Mouse (Mus musculus) heart, embryonic 12.5 days (tissue): ENCODE measurements around the gene Trmt1l. TPM values are rescaled to one million over a fixed set of nuclear protein-coding genes. Genes with fewer than 3 reads are reported as not detected.

Source experiments
- ATAC-seq: fragments of 200-750 bp; cut with Nextera tagmentation; 2 replicates; pipeline ENCODE4 v1.8.0; 2017; ENCODE audit warnings: moderate TSS enrichment, moderate library complexity; ENCODE audit not compliant: insufficient number of reproducible peaks, low FRiP score
- H3K27ac ChIP-seq: fragments of 300-500 bp; sonication (generic); 2 replicates; pipeline ENCODE4 v1.5.1; 2016; ENCODE audit warnings: mild to moderate bottlenecking, moderate library complexity; ENCODE audit not compliant: poor library complexity, severe bottlenecking
- H3K27me3 ChIP-seq: fragments of 300-500 bp; sonication (generic); replicated peaks from 2 replicates; pipeline ENCODE4 v1.6.1; 2016; ENCODE audit warnings: mild to moderate bottlenecking, moderate library complexity
- H3K36me3 ChIP-seq: fragments of 300-500 bp; sonication (generic); 2 replicates; pipeline ENCODE4 v1.6.1; 2016; ENCODE audit warnings: mild to moderate bottlenecking, moderate library complexity
- H3K4me1 ChIP-seq: fragments of 300-500 bp; sonication (generic); replicated peaks from 2 replicates; pipeline ENCODE4 v1.6.1; 2016; ENCODE audit warnings: mild to moderate bottlenecking
- H3K4me2 ChIP-seq: fragments of 300-500 bp; sonication (generic); 2 replicates; pipeline ENCODE4 v1.6.1; 2016; ENCODE audit warnings: mild to moderate bottlenecking, moderate library complexity
- H3K4me3 ChIP-seq: fragments of 300-500 bp; sonication (generic); 2 replicates; pipeline ENCODE4 v1.5.1; 2016; ENCODE audit warnings: mild to moderate bottlenecking
- H3K9ac ChIP-seq: fragments of 300-500 bp; sonication (generic); 2 replicates; pipeline ENCODE4 v1.6.1; 2016; ENCODE audit warnings: mild to moderate bottlenecking, moderate library complexity
- H3K9me3 ChIP-seq: fragments of 300-500 bp; sonication (generic); replicated peaks from 2 replicates; pipeline ENCODE4 v1.6.1; 2016; ENCODE audit warnings: mild to moderate bottlenecking, moderate library complexity
- WGBS: fragments of 180-500 bp; shearing (Covaris S2); methylation state at CpG from one replicate; pipeline ENCODE4 v1.1.7; 2016; 5-methylcytosine and 5-hydroxymethylcytosine counted together
- microRNA-seq: library from miRNA; unstranded; fragments of <30 nt; microRNA quantifications from one replicate; pipeline ENCODE4, GENCODE M21; 2017
- polyA plus RNA-seq: library from polyadenylated mRNA; unstranded; fragments of >200 nt; fragmentation: Nextera tagmentation; extraction: Ambion mirVana; gene quantifications from 2 replicates; pipeline ENCODE4 v1.2.1, GENCODE M21; 2016

Gene Trmt1l
- polyA plus RNA-seq, 1 experiment from 2014 or later, result 43.7 TPM

- H3K4me2 ChIP-seq, result no peak overlapping the region
- no peak overlapping the region for H3K9ac ChIP-seq
- no peak for ATAC-seq
- 76% methylated on average over 6 of the region's 6 CpGs for WGBS
- H3K36me3 ChIP-seq, result no peaks in the 10 kb centered on the region
- H3K27ac ChIP-seq, result no peak overlapping the region
- no peak overlapping the region for H3K4me3 ChIP-seq
- H3K27me3 ChIP-seq, result no peaks in the 10 kb centered on the region
- peaks cover 56% of the 10 kb centered on the region for H3K4me1 ChIP-seq
- H3K9me3 ChIP-seq, result no peaks in the 10 kb centered on the region
These were observed 66.4 kb downstream of the Trmt1l start for GRCm38 (mm10) chr1:151494711-151495110.

GRCm38 (mm10) chr1:151495635-151496285 lies 67.4 kb downstream of the Trmt1l start:
- no peak overlapping the region for H3K4me2 ChIP-seq
- H3K36me3 ChIP-seq, result no peaks in the 10 kb centered on the region
- 78% methylated on average over 2 of the region's 2 CpGs for WGBS
- H3K4me1 ChIP-seq, result peaks cover 47% of the 10 kb centered on the region
- no peak for ATAC-seq
- no peak overlapping the region for H3K4me3 ChIP-seq
- H3K9me3 ChIP-seq, result no peaks in the 10 kb centered on the region
- H3K9ac ChIP-seq, result no peak overlapping the region
- H3K27me3 ChIP-seq, result no peaks in the 10 kb centered on the region
- H3K27ac ChIP-seq, result peak overlapping the region; percentile 33; the same call in 1 of the 2 replicates

DNA sequence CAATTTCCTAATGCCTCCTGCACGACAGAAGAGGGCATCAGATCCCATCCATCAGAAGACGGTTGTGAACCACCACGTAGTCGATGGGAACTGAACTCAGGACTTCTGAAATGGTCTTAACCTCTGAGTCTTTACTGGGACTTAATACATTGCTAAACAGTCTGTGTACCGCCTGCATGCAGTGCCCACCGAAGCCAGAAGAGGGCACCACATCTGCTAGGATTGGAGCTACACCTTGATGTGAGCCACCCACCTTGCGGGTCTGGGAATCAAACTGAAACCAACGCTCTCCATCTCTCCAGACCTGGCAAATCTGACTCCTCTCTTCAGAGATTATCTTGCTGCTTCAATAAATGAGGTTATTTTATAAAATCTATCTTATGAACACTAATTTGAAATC lies 68.7 kb downstream of the Trmt1l start:
- no peaks in the 10 kb centered on the region for H3K27me3 ChIP-seq
- peaks cover 41% of the 10 kb centered on the region for H3K4me1 ChIP-seq
- H3K4me2 ChIP-seq, result 0 out of 2 replicates have a peak overlapping the region, but pooled peaks have one; percentile 0
- no peak overlapping the region for H3K9ac ChIP-seq
- WGBS, result 82% methylated on average over 8 of the region's 8 CpGs
- H3K36me3 ChIP-seq, result no peaks in the 10 kb centered on the region
- ATAC-seq, result no peak
- no peak overlapping the region for H3K27ac ChIP-seq
- no peaks in the 10 kb centered on the region for H3K9me3 ChIP-seq
- H3K4me3 ChIP-seq, result no peak overlapping the region

- no peak overlapping the region for H3K9ac ChIP-seq
- ATAC-seq, result no peak
- no peak overlapping the region for H3K27ac ChIP-seq
- H3K27me3 ChIP-seq, result no peaks in the 10 kb centered on the region
- H3K4me2 ChIP-seq, result no peak overlapping the region
- no peak overlapping the region for H3K4me3 ChIP-seq
- no peaks in the 10 kb centered on the region for H3K36me3 ChIP-seq
- WGBS, result 66% methylated on average over 2 of the region's 2 CpGs
- no peaks in the 10 kb centered on the region for H3K9me3 ChIP-seq
- H3K4me1 ChIP-seq, result peaks cover 41% of the 10 kb centered on the region
These were observed 69.6 kb downstream of the Trmt1l start for GRCm38 (mm10) chr1:151497942-151498341.

DNA sequence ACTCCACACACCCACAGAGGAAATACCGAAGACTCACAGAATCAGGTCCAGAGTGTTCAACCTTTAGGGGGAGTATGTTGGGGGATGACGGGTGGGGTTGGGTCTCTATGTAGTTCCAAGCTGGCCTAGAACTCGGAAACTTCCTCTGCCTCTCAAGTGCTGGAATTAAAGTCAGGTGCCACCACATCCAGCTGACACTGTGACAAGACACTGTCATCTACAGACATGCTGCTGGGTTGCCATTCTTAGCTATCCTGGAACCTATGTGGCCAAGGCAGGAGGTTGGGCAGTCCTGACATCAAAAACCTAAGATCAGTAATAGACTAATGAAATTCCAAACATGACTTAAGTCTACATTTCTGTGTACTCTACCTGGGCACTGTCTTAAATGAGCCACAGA lies 70.0 kb downstream of the Trmt1l start:
- WGBS, result 67% methylated on average over 3 of the region's 3 CpGs
- ATAC-seq, result no peak

GRCm38 (mm10) chr1:151499815-151500501 lies 71.6 kb downstream of the Trmt1l start:
- under 1% methylated on average over 57 of the region's 59 CpGs for WGBS
- Histone ChIP-seq H3K36me3 (no peaks in the 10 kb centered on the region), H3K4me1 (peaks cover 27% of the 10 kb centered on the region), H3K4me3 (peak overlapping the region; percentile 88), H3K27ac (peak overlapping the region; percentile 96), H3K27me3 (no peaks in the 10 kb centered on the region), H3K9me3 (no peaks in the 10 kb centered on the region), H3K4me2 (peak overlapping the region; percentile 69), H3K9ac (peak overlapping the region; percentile 96)
- ATAC-seq, result peak; percentile 72

More for the DNA sequence above, 70.0 kb downstream of the Trmt1l start:
- Histone ChIP-seq H3K27me3 (no peaks in the 10 kb centered on the region), H3K4me3 (no peak overlapping the region), H3K4me2 (peak overlapping the region; percentile 7; the same call in 1 of the 2 replicates), H3K4me1 (peaks cover 38% of the 10 kb centered on the region), H3K9me3 (no peaks in the 10 kb centered on the region), H3K36me3 (no peaks in the 10 kb centered on the region), H3K27ac (no peak overlapping the region; the same call in 1 of the 2 replicates), H3K9ac (no peak overlapping the region)

DNA sequence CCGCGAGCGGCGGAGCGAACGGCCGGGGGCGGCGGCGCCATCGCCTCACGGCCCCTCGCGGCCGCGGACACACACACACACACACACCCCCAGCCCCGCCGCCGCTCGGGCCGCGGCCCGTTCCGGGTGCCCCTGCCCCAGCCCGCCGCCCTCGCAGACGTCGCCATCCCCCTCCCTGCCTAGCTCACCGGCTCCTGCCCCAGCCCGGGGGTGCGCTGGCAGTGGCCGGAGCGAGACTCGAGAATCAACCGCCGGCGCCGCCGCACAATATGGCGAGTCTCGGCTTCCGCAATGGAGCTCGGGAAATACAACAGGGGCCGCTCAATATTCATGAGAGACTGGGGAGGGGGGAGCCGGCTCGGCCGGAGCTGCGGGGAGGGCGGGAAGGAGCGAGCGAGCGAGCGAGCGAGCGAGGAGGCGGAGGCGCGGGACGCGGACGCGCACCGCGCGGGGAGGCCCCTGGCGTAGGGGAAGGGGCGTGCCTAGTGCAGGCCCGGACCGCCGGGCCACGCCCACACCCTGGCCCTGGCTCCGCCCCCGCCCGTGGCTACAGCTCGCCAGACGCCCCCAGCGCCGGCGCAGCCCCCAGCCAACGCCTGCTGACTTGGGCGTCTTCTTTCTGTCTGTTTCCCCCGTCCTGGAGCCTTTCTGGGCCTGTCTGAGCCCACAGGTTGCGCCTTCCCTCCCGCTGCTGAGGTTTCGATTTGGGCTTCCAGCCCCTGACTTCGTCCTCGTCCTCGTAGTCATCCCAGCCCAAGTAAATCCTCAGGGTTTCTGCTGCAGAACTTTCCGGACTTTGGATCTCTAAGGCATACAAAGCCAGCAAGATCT lies 72.4 kb downstream of the Trmt1l start, which contains the start of gene Rnf2:
Gene Rnf2 (minus strand): TSS at position 425 of the 831 bp plus-strand sequence.
- Histone ChIP-seq H3K9me3 (no peaks in the 10 kb centered on the region), H3K27ac (peak within 1 kb of the TSS; percentile 96), H3K4me1 (peaks cover 21% of the 10 kb centered on the region), H3K27me3 (no peaks in the 10 kb centered on the region), H3K4me2 (peak within 1 kb of the TSS; percentile 69), H3K4me3 (peak within 1 kb of the TSS; percentile 88), H3K36me3 (no peaks in the 10 kb centered on the region), H3K9ac (peak within 1 kb of the TSS; percentile 96)
- peak; percentile 98 for ATAC-seq
- under 1% methylated on average over 73 of the region's 90 CpGs for WGBS

Small RNAs within 50 kb of the gene (microRNA-seq; reads per million reads assigned to microRNA genes)
- gene Mir7682, result 0.94 reads per million

Other genes with a start within 250 kb of the Trmt1l start
- gene Gm47985, start 246.0 kb upstream of the Trmt1l start, polyA plus RNA-seq, result 2.9 and 3.1 TPM in 2 replicates
- 0.28 and 0.89 TPM in 2 replicates for gene Gm8947, start 236.2 kb upstream of the Trmt1l start, polyA plus RNA-seq
- gene Gm47995, start 230.1 kb upstream of the Trmt1l start, polyA plus RNA-seq, result 0.45 and 0.49 TPM in 2 replicates
- 0.36 and 0.55 TPM in 2 replicates for gene 3110040M04Rik, start 224.4 kb upstream of the Trmt1l start, polyA plus RNA-seq
- gene Gm47996, start 218.4 kb upstream of the Trmt1l start, polyA plus RNA-seq, result 0.32 TPM in 1 of 2 replicates, not detected in the other
- gene Ivns1abp, start 84.1 kb upstream of the Trmt1l start, polyA plus RNA-seq, result 297 and 319 TPM in 2 replicates
- 25.7 and 26.4 TPM in 2 replicates for gene Swt1, start 87 bp upstream of the Trmt1l start, polyA plus RNA-seq
- 83.1 and 83.6 TPM in 2 replicates for gene Rnf2, start 72.4 kb downstream of the Trmt1l start, polyA plus RNA-seq
- gene Fam129a, start 142.6 kb downstream of the Trmt1l start, polyA plus RNA-seq, result 4.3 and 4.4 TPM in 2 replicates